Mouse (Mus musculus) heart, postnatal 0 days (tissue): ENCODE measurements around the gene Foxf1.

Experiments used
- CTCF ChIP-seq: IDR thresholded peaks from 2 replicates; pipeline ENCODE4 v1.5.1; 2016; ENCODE audit warnings: antibody characterized with exemption, control low read depth, low read depth
- EP300 ChIP-seq: IDR thresholded peaks from 2 replicates; pipeline ENCODE4 v1.6.1; 2016; ENCODE audit warnings: antibody characterized with exemption, low read depth

- peak; percentile 96 for TF ChIP-seq CTCF
- TF ChIP-seq EP300: no peak
Measured at GRCm38 (mm10) chr8:121104049-121104818, 20.0 kb downstream of the Foxf1 start.
